Mouse (Mus musculus) lung, embryonic 15.5 days (tissue): ENCODE results near the gene Olfr374. TPM values are rescaled to one million over a fixed set of nuclear protein-coding genes. Genes with fewer than 3 reads are reported as not detected.

Experiments used
- ATAC-seq: fragments of 200-750 bp; cut with Nextera tagmentation; 2 replicates; pipeline ENCODE4 v1.8.0; 2017; ENCODE audit warnings: moderate number of reproducible peaks, borderline replicate concordance; ENCODE audit not compliant: low FRiP score, low TSS enrichment; ENCODE audit errors: extremely low read depth
- H3K27ac ChIP-seq: fragments of 300-500 bp; sonication (generic); 2 replicates; pipeline ENCODE4 v1.5.1; 2015; ENCODE audit warnings: moderate library complexity, mild to moderate bottlenecking, inconsistent platforms
- H3K27me3 ChIP-seq: fragments of 300-500 bp; sonication (generic); 2 replicates; pipeline ENCODE4 v1.6.1; 2015; ENCODE audit warnings: inconsistent platforms
- H3K36me3 ChIP-seq: fragments of 300-500 bp; sonication (generic); 2 replicates; pipeline ENCODE4 v1.6.1; 2015; ENCODE audit warnings: inconsistent platforms
- H3K4me1 ChIP-seq: fragments of 300-500 bp; sonication (generic); 2 replicates; pipeline ENCODE4 v1.6.1; 2015; ENCODE audit warnings: inconsistent platforms
- H3K4me2 ChIP-seq: fragments of 300-500 bp; sonication (generic); 2 replicates; pipeline ENCODE4 v1.6.1; 2015; ENCODE audit warnings: inconsistent platforms, mild to moderate bottlenecking, moderate library complexity
- H3K4me3 ChIP-seq: fragments of 300-500 bp; sonication (generic); 2 replicates; pipeline ENCODE4 v1.5.1; 2015; ENCODE audit warnings: mild to moderate bottlenecking, inconsistent platforms
- H3K9ac ChIP-seq: fragments of 300-500 bp; sonication (generic); 2 replicates; pipeline ENCODE4 v1.6.1; 2015; ENCODE audit warnings: inconsistent platforms
- H3K9me3 ChIP-seq: fragments of 300-500 bp; sonication (generic); 2 replicates; pipeline ENCODE4 v1.6.1; 2016; ENCODE audit warnings: inconsistent platforms
- WGBS: fragments of 180-500 bp; shearing (Covaris S2); methylation state at CpG from one replicate; pipeline ENCODE4 v1.1.7; 2015; 5-methylcytosine and 5-hydroxymethylcytosine counted together
- polyA plus RNA-seq: library from polyadenylated mRNA; unstranded; fragments of >200 nt; fragmentation: Nextera tagmentation; extraction: Ambion mirVana; gene quantifications from 2 replicates; pipeline ENCODE4 v1.2.1, GENCODE M21; 2015

The Olfr374 gene
- polyA plus RNA-seq, 1 experiment from 2014 or later, result not detected

- Histone ChIP-seq H3K9me3 (no peaks in the 10 kb centered on the region), H3K4me3 (no peak overlapping the region), H3K9ac (no peak overlapping the region), H3K36me3 (peaks cover 8% of the 10 kb centered on the region), H3K27ac (no peak overlapping the region), H3K4me1 (peaks cover 24% of the 10 kb centered on the region), H3K4me2 (no peak overlapping the region), H3K27me3 (no peaks in the 10 kb centered on the region)
- ATAC-seq, result no peak
- 67% methylated on average over 2 of the region's 2 CpGs for WGBS
Observed at GRCm38 (mm10) chr8:72158096-72158495, 51.3 kb downstream of the Olfr374 start.

GRCm38 (mm10) chr8:72158726-72159125 is 51.9 kb downstream of the Olfr374 start:
- H3K27ac ChIP-seq, result no peak overlapping the region
- no peaks in the 10 kb centered on the region for H3K27me3 ChIP-seq
- ATAC-seq, result no peak
- WGBS, result 70% methylated on average over 3 of the region's 3 CpGs
- H3K9ac ChIP-seq, result no peak overlapping the region
- no peak overlapping the region for H3K4me3 ChIP-seq
- no peak overlapping the region for H3K4me2 ChIP-seq
- peaks cover 1% of the 10 kb centered on the region for H3K36me3 ChIP-seq
- H3K9me3 ChIP-seq, result no peaks in the 10 kb centered on the region
- peaks cover 24% of the 10 kb centered on the region for H3K4me1 ChIP-seq

- H3K36me3 ChIP-seq, result peaks cover 4% of the 10 kb centered on the region; the same call in 1 of the 2 replicates
- H3K27me3 ChIP-seq, result no peaks in the 10 kb centered on the region
- H3K4me3 ChIP-seq, result peak overlapping the region; percentile 79
- WGBS, result 58% methylated on average over 3 of the region's 3 CpGs
- no peak overlapping the region for H3K9ac ChIP-seq
- H3K4me1 ChIP-seq, result peaks cover 24% of the 10 kb centered on the region
- 0 out of 2 replicates have a peak overlapping the region, but pooled peaks have one; percentile 71 for H3K27ac ChIP-seq
- peak overlapping the region; percentile 74 for H3K4me2 ChIP-seq
- ATAC-seq, result no peak
- H3K9me3 ChIP-seq, result no peaks in the 10 kb centered on the region
Observed at GRCm38 (mm10) chr8:72160007-72160406, 53.2 kb downstream of the Olfr374 start.

- Histone ChIP-seq H3K4me1 (peaks cover 24% of the 10 kb centered on the region), H3K9me3 (no peaks in the 10 kb centered on the region), H3K9ac (peak within 1 kb of the TSS; percentile 92), H3K4me2 (peak within 1 kb of the TSS; percentile 74), H3K27ac (peak within 1 kb of the TSS; percentile 78), H3K27me3 (no peaks in the 10 kb centered on the region), H3K36me3 (peaks cover 4% of the 10 kb centered on the region; the same call in 1 of the 2 replicates), H3K4me3 (peak within 1 kb of the TSS; percentile 79)
- ATAC-seq, result peak; percentile 99
- under 1% methylated on average over 82 of the region's 82 CpGs for WGBS
Observed at GRCm38 (mm10) chr8:72160707-72161697, 54.2 kb downstream of the Olfr374 start, which contains the start of gene Rab8a. Gene Rab8a (plus strand): TSS chr8:72161200.

DNA sequence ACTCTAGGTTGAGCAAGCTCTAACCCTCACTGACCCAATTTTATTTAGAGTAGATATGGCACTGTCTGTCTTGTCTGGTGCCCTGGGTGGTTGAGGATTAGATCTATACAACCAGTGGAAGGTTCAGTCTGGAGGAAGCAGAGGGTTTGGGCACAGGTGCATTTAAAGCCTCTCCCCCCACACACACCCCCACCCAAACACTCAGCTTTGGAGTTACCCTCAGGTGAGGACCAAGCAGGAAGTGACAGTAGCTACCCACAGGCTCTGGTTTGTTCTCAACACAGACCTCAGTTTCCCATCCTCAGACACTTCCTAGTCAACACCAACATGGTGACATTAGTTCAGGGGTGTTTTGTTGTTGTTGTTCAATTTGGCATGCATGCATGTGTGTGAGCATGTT is 56.0 kb downstream of the Olfr374 start:
- Histone ChIP-seq H3K27ac (no peak overlapping the region), H3K4me1 (peaks cover 24% of the 10 kb centered on the region), H3K27me3 (no peaks in the 10 kb centered on the region), H3K36me3 (peaks cover 7% of the 10 kb centered on the region), H3K9me3 (no peaks in the 10 kb centered on the region), H3K4me2 (0 out of 2 replicates have a peak overlapping the region, but pooled peaks have one; percentile 62), H3K9ac (no peak overlapping the region), H3K4me3 (no peak overlapping the region)
- ATAC-seq, result no peak

Other genes starting within 250 kb of the Olfr374 start
- 6.5 and 6.8 TPM in 2 replicates for gene Zfp709, start 225.0 kb upstream of the Olfr374 start, polyA plus RNA-seq
- gene Zfp882, start 198.4 kb upstream of the Olfr374 start, polyA plus RNA-seq, result 6.6 and 7.6 TPM in 2 replicates
- gene Zfp617, start 198.4 kb upstream of the Olfr374 start, polyA plus RNA-seq, result 20.8 and 23.4 TPM in 2 replicates
- 21.4 and 22.3 TPM in 2 replicates for gene Zfp961, start 156.0 kb upstream of the Olfr374 start, polyA plus RNA-seq
- 2.4 and 3.0 TPM in 2 replicates for gene Cyp4f18, start 97.4 kb upstream of the Olfr374 start, polyA plus RNA-seq
- not detected in 2 replicates for gene Olfr372, start 65.8 kb upstream of the Olfr374 start, polyA plus RNA-seq
- not detected in 2 replicates for gene Olfr373, start 23.9 kb upstream of the Olfr374 start, polyA plus RNA-seq
- 896 and 923 TPM in 2 replicates for gene Tpm4, start 27.9 kb downstream of the Olfr374 start, polyA plus RNA-seq
- 118 and 120 TPM in 2 replicates for gene Rab8a, start 54.2 kb downstream of the Olfr374 start, polyA plus RNA-seq
- gene Hsh2d, start 82.6 kb downstream of the Olfr374 start, polyA plus RNA-seq, result 0.34 and 0.57 TPM in 2 replicates
- 0.20 TPM in 2 replicates for gene Cib3, start 105.8 kb downstream of the Olfr374 start, polyA plus RNA-seq
- gene Gm11034, start 106.6 kb downstream of the Olfr374 start, polyA plus RNA-seq, result not detected in 2 replicates
- 71.6 and 77.4 TPM in 2 replicates for gene Fam32a, start 112.7 kb downstream of the Olfr374 start, polyA plus RNA-seq
- 103 and 106 TPM in 2 replicates for gene Ap1m1, start 133.0 kb downstream of the Olfr374 start, polyA plus RNA-seq
- gene Gm10282, start 198.2 kb downstream of the Olfr374 start, polyA plus RNA-seq, result 33.1 and 33.8 TPM in 2 replicates
- gene Klf2, start 212.0 kb downstream of the Olfr374 start, polyA plus RNA-seq, result 13.3 and 14.0 TPM in 2 replicates